Comparison of ENCODE assay signal across 21 mouse cellular contexts in genomic region chr1:16006888-16007287, GRCm38 (mm10).
DNase-seq lines count a peak whose midpoint lies in the region; ATAC-seq and TF ChIP-seq lines count a peak whose summit lies in the region.
"Had no signal": no experiment of that assay in that cellular context is flagged by ENCODE, and none has a peak within 500 bp of the region (broad histone marks: within the 10 kb centered on the region; RNA-seq: fewer than 3 reads in every experiment).

No protein-coding gene starts in this region.

- 0 out of 2 replicates have a peak, but pooled peaks cover 2% of the 10 kb centered on the region for H3K27me3 ChIP-seq in E14TG2a.4 (ENCODE audit: insufficient read depth, low read length)
- H3K27me3 ChIP-seq: forebrain, embryonic 12.5 days; heart, embryonic 12.5 days; hindbrain, embryonic 15.5 days; intestine, embryonic 15.5 days; limb, embryonic 13.5 days; midbrain, embryonic 13.5 days; neural tube, embryonic 12.5 days had no signal

- H3K4me3 ChIP-seq in left cerebral cortex, adult 2 months: no peak overlapping the region
- H3K4me3 ChIP-seq in E14TG2a.4 (replicated peaks; ENCODE audit: low read length): no peak overlapping the region
- H3K4me3 ChIP-seq: forebrain, embryonic 12.5 days; gastrocnemius, adult 2 months; heart, embryonic 12.5 days; hindbrain, embryonic 15.5 days; intestine, embryonic 15.5 days; limb, embryonic 13.5 days; midbrain, embryonic 13.5 days; neural tube, embryonic 12.5 days had no signal

- no peak for DNase-seq in left cerebral cortex, adult 2 months (ENCODE audit: extremely low spot score in 1 of 2, low spot score in 2 of 2)
- DNase-seq in left cerebral cortex, adult 18-20 months (ENCODE audit: low spot score in 2 of 2): no peak
- DNase-seq in A20 (ENCODE audit: low read depth, low spot score) (peak; percentile 14), R1 (ENCODE audit: low read depth, low spot score) (peak; percentile 55)
- DNase-seq in gastrocnemius, postnatal 4 days (ENCODE audit: low spot score in 2 of 2): no peak
- DNase-seq: cerebellum, adult 9-10 months; gastrocnemius, adult 2 months; kidney, postnatal 14 days; lung, postnatal 10 days; right cerebral cortex, adult 18-20 months had no signal

- H3K27ac ChIP-seq in left cerebral cortex, adult 2 months: no peak overlapping the region
- H3K27ac ChIP-seq: forebrain, embryonic 12.5 days; gastrocnemius, adult 2 months; hindbrain, embryonic 15.5 days; intestine, embryonic 15.5 days; limb, embryonic 13.5 days; liver, embryonic 14.5 days; midbrain, embryonic 13.5 days; neural tube, embryonic 12.5 days had no signal

- TF ChIP-seq CTCF in left cerebral cortex, adult 2 months (IDR thresholded peaks at IDR 0.05): peak; percentile 1; the same call in 1 of the 2 replicates
- peak; percentile 50 for TF ChIP-seq CTCF in E14TG2a.4 (conservative IDR thresholded peaks at IDR 0.05; ENCODE audit: low read length)

- no peak for ATAC-seq in megakaryocyte progenitor cell, adult 5-6 weeks (replicated peaks; ENCODE audit: poor library complexity)
- ATAC-seq: CD4-positive, CD25-positive, alpha-beta regulatory T cell, adult 4 months; intestine, embryonic 15.5 days; midbrain, embryonic 13.5 days had no signal

- no peaks in the 10 kb centered on the region for H3K9me3 ChIP-seq in E14TG2a.4 (ENCODE audit: low read length)
- H3K9me3 ChIP-seq: forebrain, embryonic 12.5 days; heart, embryonic 12.5 days; hindbrain, embryonic 15.5 days; intestine, embryonic 15.5 days; limb, embryonic 13.5 days; midbrain, embryonic 13.5 days; neural tube, embryonic 12.5 days had no signal

- intact Hi-C loops in left cerebral cortex, adult 2 months (cut with DNase I): no loop called here

- H3K4me1 ChIP-seq in E14TG2a.4 (replicated peaks; ENCODE audit: low read depth, low read length): no peaks in the 10 kb centered on the region
- H3K4me1 ChIP-seq: forebrain, embryonic 12.5 days; heart, embryonic 12.5 days; hindbrain, embryonic 15.5 days; intestine, embryonic 15.5 days; limb, embryonic 13.5 days; midbrain, embryonic 13.5 days; neural tube, embryonic 12.5 days had no signal

- no peaks in the 10 kb centered on the region for H3K36me3 ChIP-seq in E14TG2a.4 (ENCODE audit: insufficient read depth, low read length)
- H3K36me3 ChIP-seq: forebrain, embryonic 12.5 days; heart, embryonic 12.5 days; hindbrain, embryonic 15.5 days; intestine, embryonic 15.5 days; limb, embryonic 13.5 days; midbrain, embryonic 13.5 days; neural tube, embryonic 12.5 days had no signal

Comparison
In these comparisons a context has a peak if more than half of its experiments do, and no peak if none do; other contexts are left out.
1. DNase-seq: peak in A20 (single experiment) and R1 (single experiment); none in left cerebral cortex, adult 2 months (0 of 2), left cerebral cortex, adult 18-20 months (0 of 2) and gastrocnemius, postnatal 4 days (0 of 2).